Mouse (Mus musculus) neutrophil, adult 5-6 weeks (primary cell): ENCODE results near the gene Efcab11. TPM values are rescaled to one million over a fixed set of nuclear protein-coding genes. Genes with fewer than 3 reads are reported as not detected.

ENCODE experiments used
- ATAC-seq: fragments of 151-379, 151-347 bp; 2 replicates; pipeline ENCODE4 v1.8.0; 2017; ENCODE audit warnings: mild to moderate bottlenecking, moderate TSS enrichment; ENCODE audit not compliant: insufficient number of reproducible peaks, poor library complexity, low FRiP score, severe bottlenecking; ENCODE audit errors: extremely low read depth
- total RNA-seq: library from RNA; stranded (forward); fragments of 200-1000 nt; gene quantifications from 2 replicates; pipeline ENCODE4 v1.2.3, GENCODE M21; 2017

The Efcab11 gene
- total RNA-seq, 1 experiment from 2014 or later, result 2.4 TPM

- ATAC-seq, result no peak
Measured at GRCm38 (mm10) chr12:99715129-99716037, 168.9 kb downstream of the Efcab11 start.

- no peak for ATAC-seq
Measured at GRCm38 (mm10) chr12:99712214-99712613, 172.0 kb downstream of the Efcab11 start.

GRCm38 (mm10) chr12:99702248-99702647 is 182.0 kb downstream of the Efcab11 start:
- no peak for ATAC-seq

GRCm38 (mm10) chr12:99700380-99700779 is 183.9 kb downstream of the Efcab11 start:
- no peak for ATAC-seq

GRCm38 (mm10) chr12:99699379-99700023 is 184.7 kb downstream of the Efcab11 start:
- ATAC-seq, result no peak

- ATAC-seq, result no peak
Measured at GRCm38 (mm10) chr12:99694066-99694465, 190.2 kb downstream of the Efcab11 start.

- ATAC-seq, result no peak
Measured at GRCm38 (mm10) chr12:99686418-99686992, 197.7 kb downstream of the Efcab11 start.

GRCm38 (mm10) chr12:99685451-99686100 is 198.7 kb downstream of the Efcab11 start:
- ATAC-seq, result no peak

GRCm38 (mm10) chr12:99681681-99682080 is 202.6 kb downstream of the Efcab11 start:
- ATAC-seq, result no peak

GRCm38 (mm10) chr12:99671866-99672191 is 212.4 kb downstream of the Efcab11 start:
- no peak for ATAC-seq

GRCm38 (mm10) chr12:99671162-99671865 is 212.9 kb downstream of the Efcab11 start:
- ATAC-seq, result no peak

- ATAC-seq, result no peak
Measured at GRCm38 (mm10) chr12:99670762-99671152, 213.5 kb downstream of the Efcab11 start.

- no peak for ATAC-seq
Measured at GRCm38 (mm10) chr12:99669976-99670761, 214.1 kb downstream of the Efcab11 start.

- ATAC-seq, result no peak
Measured at GRCm38 (mm10) chr12:99654991-99655880, 229.0 kb downstream of the Efcab11 start.

GRCm38 (mm10) chr12:99652459-99652858 is 231.8 kb downstream of the Efcab11 start:
- no peak for ATAC-seq

- ATAC-seq, result no peak
Measured at GRCm38 (mm10) chr12:99649732-99650131, 234.5 kb downstream of the Efcab11 start.

GRCm38 (mm10) chr12:99648781-99649180 is 235.5 kb downstream of the Efcab11 start:
- ATAC-seq, result no peak
